Mouse (Mus musculus) layer of hippocampus, adult 8-10 months (tissue): Measurements from ENCODE around the gene Clpb. TPM values are rescaled to one million over a fixed set of nuclear protein-coding genes. Genes with fewer than 3 reads are reported as not detected.
"Not testable (repeated sequence)": the region's sequence is repeated elsewhere in the genome, so short reads cannot be mapped to it uniquely, and the experiment has no call there.

Experiments
- DNase-seq, 2 experiments: peaks; one replicate each; pipeline ENCODE4 v3.0.0; 2022; ENCODE audit warnings: low spot score in 2 of 2
- total RNA-seq, 4 experiments: library from RNA; stranded (reverse); gene quantifications; 2 replicates each; pipeline ENCODE4 v1.2.4; 2022

Clpb gene
- total RNA-seq = 10 to 100 TPM; 50.7 to 64.1 (median 56.9) TPM

GRCm38 (mm10) chr7:101663514-101664159 lies at the start of gene Clpb:
Gene Clpb, plus strand, starts transcription at chr7:101663633.
- peak; percentile 94 to 97 for DNase-seq

DNA sequence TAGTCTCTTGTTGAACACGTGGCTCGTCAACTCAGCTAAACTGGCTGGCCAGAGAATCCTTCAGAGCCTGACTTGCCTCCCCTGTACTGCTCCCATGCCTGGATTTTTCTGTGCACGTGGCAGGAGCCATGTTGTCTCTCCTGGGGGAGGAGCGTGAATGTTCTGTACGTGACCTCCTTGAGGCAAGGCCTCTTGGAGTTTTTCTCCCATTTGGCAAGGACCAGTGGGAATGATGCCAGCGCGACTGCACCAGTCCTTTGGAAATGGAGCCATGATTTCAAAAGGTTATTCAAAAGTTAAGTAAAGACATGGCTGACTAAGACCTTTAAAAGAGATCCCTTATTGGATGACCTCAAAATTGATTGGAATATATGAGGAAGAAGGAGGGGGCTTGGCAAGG lies 48.0 kb upstream of the Clpb start:
- no peak for DNase-seq

DNA sequence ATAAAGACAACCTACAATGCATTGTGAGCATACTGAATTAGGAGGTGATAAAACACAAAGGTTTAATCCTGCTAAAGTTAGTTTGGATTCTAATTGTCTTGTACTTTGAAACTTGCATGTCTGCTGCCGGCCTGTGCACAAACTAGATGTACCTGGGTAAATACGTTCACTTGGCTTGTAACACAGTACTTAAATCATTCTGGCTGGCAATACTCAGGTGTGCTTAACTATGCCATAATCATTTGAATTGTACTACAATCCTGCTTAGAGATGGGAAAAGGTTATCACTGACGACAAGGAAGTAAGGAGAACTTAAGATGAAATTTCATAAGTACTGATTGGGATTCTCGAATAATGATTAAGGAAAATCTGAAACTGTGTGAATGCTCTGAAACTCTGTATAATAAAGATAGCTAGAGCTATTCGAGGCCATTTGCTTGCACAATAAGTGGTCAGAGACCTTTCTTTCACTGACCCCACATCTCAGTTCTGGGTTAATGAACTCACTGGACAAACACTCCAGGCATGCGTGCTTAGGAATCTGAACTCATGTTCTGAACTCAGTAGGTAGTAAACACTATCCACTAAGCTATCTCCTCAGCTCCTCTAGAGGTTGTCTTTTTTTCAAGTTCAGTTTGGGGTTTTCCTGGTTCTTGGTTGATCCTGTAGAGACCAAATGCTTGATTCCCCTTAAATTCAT lies 47.1 kb upstream of the Clpb start:
- DNase-seq = no peak

- DNase-seq = peak; percentile 73 to 85
These were observed 45.8 kb upstream of the Clpb start for GRCm38 (mm10) chr7:101617438-101618165.

DNA sequence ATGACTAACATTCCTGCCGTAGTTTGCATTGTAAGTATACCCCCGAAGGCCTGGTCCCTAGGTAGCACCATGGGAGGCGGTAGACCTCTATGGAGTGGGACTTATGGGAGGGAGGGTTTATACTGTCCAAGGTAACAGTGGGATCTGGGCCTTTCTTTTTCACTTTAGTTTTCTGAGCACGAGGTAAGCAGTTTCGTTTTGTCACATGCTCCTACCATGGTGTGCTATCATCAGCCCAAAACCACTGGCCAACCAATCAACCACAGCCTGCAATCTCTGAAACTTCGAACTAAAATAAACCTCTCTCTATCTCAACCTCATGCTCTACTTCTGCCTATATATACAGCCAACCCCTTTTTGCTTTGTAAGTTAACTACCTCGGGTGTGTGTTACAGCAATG lies 45.2 kb upstream of the Clpb start:
- no peak for DNase-seq

DNA sequence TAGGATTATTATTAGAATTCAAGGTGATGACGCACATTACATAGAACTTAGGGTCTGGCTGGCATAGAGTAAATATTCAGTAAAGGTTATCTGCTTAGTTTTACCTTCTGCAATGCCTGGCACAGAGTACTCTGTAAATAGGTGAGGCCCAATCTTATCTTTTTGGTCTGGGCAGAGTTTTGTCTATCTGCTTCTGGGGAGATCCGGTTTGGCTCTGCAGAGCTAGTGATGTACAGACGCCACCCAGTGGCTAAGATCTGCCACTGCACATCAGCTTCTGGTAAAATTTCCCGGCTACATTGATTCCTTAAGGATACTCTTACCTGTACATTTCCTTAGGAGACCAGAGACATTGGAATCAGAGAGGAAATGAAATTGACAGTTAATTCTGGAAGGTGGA lies 43.1 kb upstream of the Clpb start:
- DNase-seq = peak in 1 of 2 experiments; percentile 70

GRCm38 (mm10) chr7:101621861-101622260 lies 41.6 kb upstream of the Clpb start:
- not testable (repeated sequence) for DNase-seq

DNA sequence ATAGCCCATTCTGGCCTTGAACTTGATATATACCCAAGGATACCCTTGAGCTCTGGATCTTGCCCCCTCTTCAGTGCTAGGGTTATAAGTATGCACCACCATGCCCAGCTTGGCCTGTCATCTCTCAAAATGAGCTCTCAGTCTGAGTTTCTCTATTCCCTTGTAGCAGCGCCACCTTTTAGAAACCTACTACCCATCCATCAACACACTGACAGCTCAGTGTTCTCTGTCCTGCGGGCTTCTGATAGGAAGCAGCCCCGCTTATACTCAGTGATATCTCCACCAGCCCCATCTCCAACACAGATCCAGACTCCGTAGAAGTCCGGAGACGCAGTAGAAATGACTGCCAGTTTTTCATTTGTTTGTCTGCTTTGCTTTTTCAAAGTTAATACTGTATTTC lies 39.1 kb upstream of the Clpb start:
- DNase-seq = no peak

DNA sequence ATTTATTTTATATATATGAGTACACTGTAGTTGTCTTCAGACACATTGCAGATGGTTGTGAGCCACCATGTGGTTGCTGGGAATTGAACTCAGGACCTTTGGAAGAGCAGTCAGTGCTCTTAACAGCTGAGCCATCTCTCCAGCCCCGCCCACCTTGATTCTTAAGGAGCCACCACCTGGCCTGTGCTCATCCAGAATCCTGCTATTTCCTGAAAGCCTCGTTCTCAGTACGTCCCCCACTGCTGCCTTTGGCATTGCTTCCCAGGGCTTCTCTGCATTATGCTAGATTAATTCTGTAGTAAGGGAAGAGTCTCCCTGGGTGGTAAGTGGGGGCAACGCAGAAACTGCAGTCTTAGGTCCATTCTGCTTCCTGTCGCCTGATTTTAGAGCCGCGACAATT lies 36.3 kb upstream of the Clpb start:
- DNase-seq = not testable (repeated sequence)

- no peak for DNase-seq
These were observed 35.0 kb upstream of the Clpb start for GRCm38 (mm10) chr7:101628481-101628880.

DNA sequence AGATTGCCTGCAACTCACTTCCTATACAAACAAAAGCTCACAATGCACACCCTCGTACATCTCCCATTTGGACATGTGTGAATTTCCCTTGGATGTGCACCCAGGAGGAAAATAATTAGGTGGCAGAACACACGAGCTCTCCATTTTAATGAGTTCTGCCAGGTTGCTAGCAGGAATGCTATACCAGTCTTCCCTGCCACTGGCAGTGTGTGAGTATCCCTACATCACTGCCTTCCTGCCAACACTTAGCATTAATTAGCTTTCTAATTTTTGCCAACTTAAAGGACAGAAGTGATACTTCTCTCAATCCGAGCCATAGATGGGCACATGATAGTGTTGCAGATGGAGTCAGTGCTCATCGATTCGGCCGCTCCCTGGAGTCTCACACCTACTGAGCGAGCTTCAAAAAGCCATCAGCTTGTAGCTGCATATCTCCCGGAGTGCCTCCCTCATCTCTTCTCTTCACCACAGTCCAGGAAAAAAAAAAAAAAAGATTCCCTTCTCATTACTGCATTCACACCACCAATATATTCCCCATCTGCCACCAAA lies 29.7 kb upstream of the Clpb start:
- no peak for DNase-seq

DNA sequence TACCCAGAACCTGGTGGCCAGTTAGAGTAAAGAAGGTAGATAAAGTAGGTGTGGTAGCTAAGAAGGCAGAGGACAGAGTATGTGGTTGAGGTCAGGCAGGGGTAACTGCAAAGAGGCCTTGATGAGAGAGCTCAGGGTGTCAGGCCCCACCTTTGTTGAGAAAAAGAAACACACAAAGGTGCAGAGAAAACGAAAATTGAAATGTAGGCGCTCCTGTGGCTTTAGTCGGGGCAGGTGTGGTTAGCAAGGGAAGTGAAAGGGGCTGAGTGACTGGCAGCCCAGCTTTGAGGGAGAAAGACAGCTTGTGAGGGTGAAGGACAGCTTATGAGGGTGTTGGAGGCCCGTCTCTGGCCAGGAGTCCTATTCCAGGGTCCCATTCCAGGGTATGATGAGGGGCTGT lies 28.9 kb upstream of the Clpb start:
- DNase-seq = no peak

DNA sequence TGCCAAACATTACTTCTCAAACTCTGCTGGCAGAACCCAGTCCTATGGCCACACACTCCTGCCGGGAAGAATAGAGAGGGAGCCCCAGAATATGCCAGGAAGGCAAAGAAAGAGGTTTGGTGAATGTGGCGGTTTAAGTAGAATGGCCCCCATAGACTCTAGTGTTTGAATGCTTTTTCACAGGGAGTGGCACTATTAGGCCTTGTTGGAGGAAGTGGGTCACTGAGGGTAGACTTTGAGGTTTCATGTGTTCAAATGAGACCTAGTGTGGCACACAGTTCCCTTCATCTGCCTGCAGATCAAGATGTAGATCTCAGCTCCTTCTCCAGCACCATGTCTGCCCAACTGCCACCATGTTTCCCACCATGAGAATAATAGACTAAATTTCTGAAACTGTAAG lies 27.4 kb upstream of the Clpb start:
- DNase-seq = no peak

GRCm38 (mm10) chr7:101643879-101644278 lies 19.6 kb upstream of the Clpb start:
- DNase-seq = no peak

- no peak for DNase-seq
These were observed 13.7 kb upstream of the Clpb start for GRCm38 (mm10) chr7:101649729-101650128.

DNA sequence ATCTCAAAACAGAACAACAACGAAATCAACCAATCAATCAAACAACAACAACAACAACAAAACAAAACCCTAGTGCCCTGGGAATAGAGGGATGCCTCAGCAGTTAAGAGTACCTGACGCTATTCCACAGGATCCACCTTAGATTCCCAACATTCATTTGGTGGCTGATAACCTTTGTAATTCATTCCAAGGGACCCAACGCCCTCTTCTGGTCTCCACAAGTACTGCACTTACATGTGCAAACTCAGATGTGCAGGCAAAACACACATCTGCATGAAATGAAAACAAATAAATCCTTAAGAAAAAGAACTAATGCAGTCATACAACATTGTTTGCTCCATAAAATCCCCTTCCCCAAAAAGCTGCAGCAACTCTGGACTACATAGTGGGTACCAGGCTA lies 12.9 kb upstream of the Clpb start:
- no peak for DNase-seq

GRCm38 (mm10) chr7:101653681-101654209 lies 9.7 kb upstream of the Clpb start:
- peak; percentile 55 to 59 for DNase-seq

DNA sequence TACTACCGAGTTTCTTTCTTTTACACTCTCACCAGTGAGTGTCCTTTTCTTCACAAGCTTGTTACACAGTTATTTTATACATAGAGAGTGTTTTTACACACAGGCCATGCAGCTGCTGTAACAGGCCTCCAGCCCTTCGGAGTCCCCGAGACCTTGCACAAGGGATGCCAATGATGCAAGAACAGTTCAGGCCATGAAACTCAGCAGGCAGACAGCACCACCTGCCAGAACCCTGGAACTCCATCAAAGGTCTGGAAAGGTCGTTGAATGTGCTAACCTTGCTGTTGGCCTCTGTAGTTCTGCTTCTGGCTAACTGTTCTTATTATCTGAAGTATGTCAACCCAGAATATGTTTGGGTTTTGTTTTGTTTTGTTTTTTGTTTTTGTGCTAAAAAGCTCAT lies 8.5 kb upstream of the Clpb start:
- DNase-seq = no peak

DNA sequence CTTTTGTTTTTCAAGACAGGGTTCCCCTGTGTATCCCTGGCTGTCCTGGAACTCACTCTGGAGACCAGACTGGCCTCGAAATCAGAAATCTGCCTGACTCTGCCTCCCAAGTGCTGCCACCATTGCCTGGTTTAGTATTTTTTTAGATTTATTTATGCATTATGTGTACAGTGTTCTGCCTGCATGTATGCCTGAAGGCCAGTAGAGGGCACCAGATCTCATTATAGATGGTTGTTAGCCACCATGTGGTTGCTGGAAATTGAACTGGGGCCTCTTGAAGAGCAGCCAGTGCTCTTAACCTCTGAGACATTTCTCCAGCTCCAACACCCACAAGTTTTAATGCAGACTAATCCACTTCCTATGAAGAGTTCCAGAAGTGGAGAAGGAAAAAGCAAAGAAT lies 1.4 kb upstream of the Clpb start:
- DNase-seq = no peak

- peak; percentile 40 to 67 for DNase-seq
These were observed 3.1 kb downstream of the Clpb start for GRCm38 (mm10) chr7:101666581-101666980.

GRCm38 (mm10) chr7:101671601-101672280 lies 8.3 kb downstream of the Clpb start:
- DNase-seq = no peak
